In genomic region chr5:28259385-28259784, GRCm38 (mm10) we compare ENCODE assay signal across 20 mouse cellular contexts. TPM values are rescaled to one million over a fixed set of nuclear protein-coding genes. Genes with fewer than 3 reads are reported as not detected.
DNase-seq lines count a peak whose midpoint lies in the region; ATAC-seq and TF ChIP-seq lines count a peak whose summit lies in the region.
"Had no signal": no experiment of that assay in that cellular context is flagged by ENCODE, and none has a peak within 500 bp of the region (broad histone marks: within the 10 kb centered on the region; RNA-seq: fewer than 3 reads in every experiment).

No protein-coding gene starts in this region.

- no peaks in the 10 kb centered on the region for H3K36me3 ChIP-seq in splenic B cell, adult 2 months (ENCODE audit: control insufficient read depth, insufficient read depth, low read length, poor library complexity, severe bottlenecking)
- H3K36me3 ChIP-seq: embryonic facial prominence, embryonic 13.5 days; heart, embryonic 15.5 days; hindbrain, embryonic 13.5 days had no signal

- TF ChIP-seq CTCF in bone marrow macrophage, adult 2 months (IDR thresholded peaks at IDR 0.05; ENCODE audit: low read depth, low read length) = no peak

- H3K4me1 ChIP-seq in bone marrow macrophage, adult 2 months (ENCODE audit: control insufficient read depth, insufficient read depth, low read length) = no peaks in the 10 kb centered on the region
- H3K4me1 ChIP-seq: embryonic facial prominence, embryonic 13.5 days; heart, embryonic 15.5 days; hindbrain, embryonic 13.5 days had no signal

- peak; percentile 96 for ATAC-seq in megakaryocyte, adult 5-6 weeks (ENCODE audit: poor library complexity, severe bottlenecking)
- ATAC-seq: forebrain, embryonic 14.5 days; hindbrain, postnatal 0 days had no signal

- H3K4me3 ChIP-seq in bone marrow macrophage, adult 2 months (ENCODE audit: insufficient read depth, low read length) = no peak overlapping the region
- H3K4me3 ChIP-seq: embryonic facial prominence, embryonic 13.5 days; gastrocnemius, adult 2 months; heart, embryonic 15.5 days; hindbrain, embryonic 13.5 days had no signal

- H3K27me3 ChIP-seq in splenic B cell, adult 2 months (ENCODE audit: control insufficient read depth, insufficient read depth, low read length, poor library complexity, severe bottlenecking) = no peaks in the 10 kb centered on the region
- H3K27me3 ChIP-seq: embryonic facial prominence, embryonic 13.5 days had no signal

- peak; percentile 45 for DNase-seq in A20 (ENCODE audit: low read depth, low spot score)
- DNase-seq in splenic B cell, adult 2 months (ENCODE audit: low read depth, low spot score) = peak; percentile 37
- DNase-seq in kidney, adult 18-20 months = no peak
- no peak for DNase-seq in urinary bladder, postnatal 10 days (ENCODE audit: low spot score)
- DNase-seq: adrenal gland, adult 2 months; adrenal gland, postnatal 25 days; cerebellum, adult 11 months; cerebellum, adult 8-10 months; gastrocnemius, adult 2 months; gastrocnemius, postnatal 25 days; heart, adult 11 months; heart, postnatal 14 days had no signal

- peak overlapping the region; percentile 42; the same call in 1 of the 2 replicates for H3K27ac ChIP-seq in bone marrow macrophage, adult 2 months (ENCODE audit: insufficient read depth, low read depth, low read length)
- H3K27ac ChIP-seq: embryonic facial prominence, embryonic 13.5 days; gastrocnemius, adult 2 months; heart, embryonic 15.5 days; hindbrain, embryonic 13.5 days; hindbrain, postnatal 0 days had no signal

- no peak for TF ChIP-seq POLR2A in bone marrow macrophage, adult 2 months (IDR thresholded peaks at IDR 0.05; ENCODE audit: borderline replicate concordance, low read depth, low read length)

RNA-seq across cellular contexts. Expression of gene Cnpy1, which starts 13.8 kb away (rescaled TPM):
- polyA plus RNA-seq in bone marrow macrophage, adult 2 months (2012; ENCODE audit: insufficient read depth, insufficient read length, missing spikeins) = not detected in 2 replicates
- not detected in 2 replicates for total RNA-seq in megakaryocyte, adult 5-6 weeks (2015)
- total RNA-seq in megakaryocyte, adult 5-6 weeks (2017) = not detected in 2 replicates
- total RNA-seq: adrenal gland, adult 2 months; adrenal gland, postnatal 25 days; gastrocnemius, adult 2 months; gastrocnemius, postnatal 25 days; heart, postnatal 14 days; hematopoietic stem cell, adult 5-6 weeks had no signal
- polyA plus RNA-seq: adrenal gland, adult 2 months; heart, embryonic 15.5 days had no signal

RNA-seq across cellular contexts. Expression of gene Rbm33, which starts 57.5 kb away (rescaled TPM):
- 39.2 and 42.6 TPM in 2 replicates for polyA plus RNA-seq in bone marrow macrophage, adult 2 months (2012; ENCODE audit: insufficient read depth, insufficient read length, missing spikeins)
- total RNA-seq in megakaryocyte, adult 5-6 weeks (2015) = 34.8 and 41.7 TPM in 2 replicates
- total RNA-seq in megakaryocyte, adult 5-6 weeks (2017) = 45.1 and 53.9 TPM in 2 replicates

Comparison
In these comparisons a context has a peak if more than half of its experiments do, and no peak if none do; other contexts are left out.
1. DNase-seq: peak in A20 (single experiment) and splenic B cell, adult 2 months (single experiment); none in kidney, adult 18-20 months (single experiment) and urinary bladder, postnatal 10 days (single experiment).